Mouse (Mus musculus) hindbrain, embryonic 14.5 days (tissue): ENCODE data around the gene Zbtb9. TPM values are rescaled to one million over a fixed set of nuclear protein-coding genes. Genes with fewer than 3 reads are reported as not detected.
"Not testable (repeated sequence)": the region's sequence is repeated elsewhere in the genome, so short reads cannot be mapped to it uniquely, and the experiment has no call there.

Source experiments
- ATAC-seq: fragments of 200-750 bp; cut with Nextera tagmentation; 2 replicates; pipeline ENCODE4 v1.8.0; 2017; ENCODE audit warnings: moderate number of reproducible peaks, mild to moderate bottlenecking, moderate TSS enrichment, moderate library complexity; ENCODE audit not compliant: low FRiP score
- DNase-seq: peaks from one replicate; pipeline ENCODE4 v3.0.0-alpha.2; 2015; ENCODE audit warnings: low spot score
- H3K27ac ChIP-seq: fragments of 300-500 bp; sonication (generic); 2 replicates; pipeline ENCODE4 v1.5.1; 2014; ENCODE audit warnings: mild to moderate bottlenecking, moderate library complexity
- H3K27me3 ChIP-seq: fragments of 300-500 bp; sonication (generic); 2 replicates; pipeline ENCODE4 v1.6.1; 2014; ENCODE audit warnings: mild to moderate bottlenecking, low read length, mixed read lengths; ENCODE audit not compliant: control insufficient read depth, insufficient read depth
- H3K36me3 ChIP-seq: fragments of 300-500 bp; sonication (generic); replicated peaks from 2 replicates; pipeline ENCODE4 v1.6.1; 2014; ENCODE audit not compliant: control insufficient read depth, insufficient read depth
- H3K4me1 ChIP-seq: fragments of 300-500 bp; sonication (generic); replicated peaks from 2 replicates; pipeline ENCODE4 v1.6.1; 2014; ENCODE audit warnings: antibody characterized with exemption, low read length, mixed read lengths; ENCODE audit not compliant: control insufficient read depth, insufficient read depth
- H3K4me2 ChIP-seq: fragments of 300-500 bp; sonication (generic); replicated peaks from 2 replicates; pipeline ENCODE4 v1.6.1; 2014; ENCODE audit warnings: mild to moderate bottlenecking, moderate library complexity
- H3K4me3 ChIP-seq: fragments of 300-500 bp; sonication (generic); replicated peaks from 2 replicates; pipeline ENCODE4 v1.5.1; 2014; ENCODE audit warnings: mild to moderate bottlenecking, low read length
- H3K9ac ChIP-seq: fragments of 300-500 bp; sonication (generic); 2 replicates; pipeline ENCODE4 v1.6.1; 2014
- H3K9me3 ChIP-seq: fragments of 300-500 bp; sonication (generic); 2 replicates; pipeline ENCODE4 v1.6.1; 2016; ENCODE audit warnings: low read length; ENCODE audit not compliant: control insufficient read depth
- WGBS: fragments of 180-500 bp; shearing (Covaris S2); extraction: QIAGEN DNeasy Blood & Tissue Kit; methylation state at CpG from one replicate; pipeline ENCODE4 v1.1.7; 2014; 5-methylcytosine and 5-hydroxymethylcytosine counted together
- polyA plus RNA-seq: library from polyadenylated mRNA; unstranded; fragments of >200 nt; fragmentation: Nextera tagmentation; extraction: Ambion mirVana; gene quantifications from 2 replicates; pipeline ENCODE4 v1.2.1, GENCODE M21; 2014

The Zbtb9 gene
- polyA plus RNA-seq, result 9.7 and 11.1 TPM in 2 replicates

DNA sequence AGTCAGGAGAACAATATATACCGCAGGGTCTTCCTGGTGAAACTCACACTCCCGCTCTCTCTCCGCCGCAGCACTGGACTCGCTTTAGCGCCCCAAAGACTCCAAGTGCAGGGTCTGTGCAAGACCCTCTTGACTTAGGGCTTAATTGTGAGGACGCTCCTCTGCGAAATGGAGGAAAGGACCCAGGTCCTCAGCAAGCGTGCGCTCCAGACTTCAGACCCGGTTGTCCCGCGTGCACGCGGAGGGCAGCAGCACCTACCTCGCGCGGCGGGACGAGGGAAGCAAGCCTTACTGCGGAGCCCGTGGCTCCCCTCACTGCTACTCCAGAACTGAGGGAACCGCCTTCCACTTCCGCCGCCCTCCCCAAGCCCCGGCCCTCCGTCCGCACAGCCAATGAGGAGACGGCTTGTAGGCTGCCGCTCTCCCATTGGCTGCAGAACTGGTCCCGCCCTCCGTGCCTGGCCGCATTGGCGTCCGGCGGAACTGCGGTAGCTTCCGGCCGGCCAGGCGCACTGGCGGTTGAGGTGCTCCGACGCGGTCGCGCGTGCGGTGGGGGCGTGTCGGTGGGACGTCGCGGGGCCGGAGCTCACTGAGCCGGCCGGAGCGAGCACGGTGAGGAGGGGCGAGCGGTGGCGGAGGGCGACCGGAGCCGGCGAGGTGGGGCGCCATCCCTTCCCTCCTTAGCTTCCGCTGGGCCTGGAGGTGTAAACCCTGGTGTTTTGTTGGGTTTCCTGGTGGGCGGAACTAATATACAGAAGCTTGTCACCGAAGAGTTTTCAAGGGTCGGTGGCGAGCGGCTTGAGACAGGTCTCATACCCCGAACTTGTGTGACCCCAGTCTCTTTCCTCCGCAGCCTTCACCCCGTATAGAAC, at the start of gene Zbtb9:
TSS of gene Zbtb9 (plus strand) at position 465 of the 872 bp plus-strand sequence.
- Histone ChIP-seq H3K9me3 (no peaks in the 10 kb centered on the region), H3K4me1 (peaks cover 38% of the 10 kb centered on the region), H3K27ac (peak within 1 kb of the TSS; percentile 79), H3K4me2 (peak within 1 kb of the TSS; percentile 96), H3K27me3 (no peaks in the 10 kb centered on the region), H3K9ac (peak within 1 kb of the TSS; percentile 79), H3K4me3 (peak within 1 kb of the TSS; percentile 92), H3K36me3 (peaks cover 50% of the 10 kb centered on the region)
- peak; percentile 98 for ATAC-seq
- under 1% methylated on average over 72 of the region's 75 CpGs for WGBS
- peak; percentile 95 for DNase-seq

DNA sequence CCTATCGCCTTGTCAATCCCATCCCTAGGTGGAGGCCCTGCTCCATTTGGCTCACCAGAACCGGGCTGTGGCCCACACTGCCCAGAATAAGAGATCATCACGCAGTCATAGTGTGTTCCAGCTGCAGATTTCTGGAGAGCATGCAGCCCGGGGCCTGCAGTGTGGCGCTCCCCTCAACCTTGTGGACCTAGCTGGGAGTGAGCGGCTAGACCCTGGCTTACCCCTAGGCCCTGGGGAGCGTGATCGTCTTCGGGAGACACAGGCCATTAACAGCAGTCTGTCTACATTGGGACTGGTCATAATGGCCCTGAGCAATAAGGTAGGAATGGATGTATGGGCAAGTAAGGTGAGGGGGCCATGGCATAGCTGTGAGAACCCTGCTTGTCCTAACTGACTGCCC, 47.6 kb upstream of the Zbtb9 start:
- H3K4me1 ChIP-seq, ATAC-seq: not testable (repeated sequence)
- WGBS, result 91% methylated on average over 9 of the region's 9 CpGs

DNA sequence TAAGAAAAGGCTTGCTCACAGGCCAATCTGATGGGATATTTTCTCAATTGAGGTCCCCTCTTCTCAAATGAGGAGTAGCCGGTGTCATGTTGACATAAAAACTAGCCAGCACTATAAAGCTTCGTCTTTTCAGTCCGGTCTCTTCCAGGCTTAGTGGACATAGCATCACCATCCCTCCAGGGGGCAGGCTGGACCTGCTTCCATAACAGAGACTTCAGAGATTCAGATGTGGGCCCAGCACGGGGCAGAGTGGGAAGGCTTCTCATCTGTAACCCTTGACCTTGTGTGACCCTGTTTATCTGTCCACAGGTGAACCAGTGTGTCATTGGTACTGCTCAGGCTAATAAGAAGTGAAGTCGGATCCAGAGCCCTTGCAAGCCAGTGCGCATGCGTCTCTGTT, 41.2 kb upstream of the Zbtb9 start:
- not testable (repeated sequence) for H3K27me3 ChIP-seq, ATAC-seq, H3K4me2 ChIP-seq, H3K9ac ChIP-seq, H3K27ac ChIP-seq, DNase-seq, H3K9me3 ChIP-seq, H3K4me3 ChIP-seq
- Histone ChIP-seq H3K4me1 (peaks cover 13% of the 10 kb centered on the region), H3K36me3 (peaks cover 19% of the 10 kb centered on the region)
- 70% methylated on average over 7 of the region's 7 CpGs for WGBS

More for the DNA sequence above, 47.6 kb upstream of the Zbtb9 start:
- not testable (repeated sequence) for DNase-seq, H3K27ac ChIP-seq, H3K4me3 ChIP-seq, H3K27me3 ChIP-seq, H3K4me2 ChIP-seq, H3K9me3 ChIP-seq, H3K9ac ChIP-seq, H3K36me3 ChIP-seq

DNA sequence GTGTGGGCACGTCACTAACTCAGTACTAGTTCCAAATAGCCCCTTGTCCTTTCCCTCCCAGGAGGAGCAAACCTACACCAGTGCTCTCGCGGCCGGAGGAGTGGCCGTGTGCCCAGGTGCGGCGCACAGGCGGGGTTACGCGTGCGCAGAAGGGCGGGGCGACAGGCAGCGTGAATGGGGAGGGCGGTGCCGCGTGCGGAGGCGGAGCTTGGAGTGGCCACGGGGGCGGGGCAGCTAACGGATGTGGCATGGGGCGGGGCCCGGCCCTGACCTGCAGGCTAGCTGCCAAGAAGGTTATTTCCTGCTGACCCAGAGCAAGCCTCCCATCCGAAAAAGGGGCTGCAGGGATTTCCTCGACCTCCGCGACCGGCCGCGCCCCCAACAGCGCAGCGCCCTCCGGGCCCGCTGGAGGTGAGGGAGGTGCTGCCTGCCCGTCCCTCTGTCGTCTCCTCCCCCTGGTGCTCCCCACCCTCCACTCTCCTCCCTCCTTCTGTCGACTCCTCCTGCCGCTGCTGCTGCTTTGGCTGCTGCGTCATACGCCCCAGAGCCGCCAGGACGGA, 40.0 kb upstream of the Zbtb9 start, which contains the start of gene Phf1:
TSS of gene Phf1 (plus strand) at position 214 of the 560 bp plus-strand sequence.
- ATAC-seq (peak; percentile 87), DNase-seq (peak; percentile 89)
- under 1% methylated on average over 41 of the region's 43 CpGs for WGBS

GRCm38 (mm10) chr17:26933419-26933818, 39.5 kb upstream of the Zbtb9 start:
- Histone ChIP-seq H3K36me3 (peaks cover 27% of the 10 kb centered on the region), H3K27me3 (no peaks in the 10 kb centered on the region), H3K9me3 (no peaks in the 10 kb centered on the region), H3K4me3 (peak overlapping the region; percentile 79), H3K9ac (peak overlapping the region; percentile 87), H3K4me2 (peak overlapping the region; percentile 94), H3K4me1 (peaks cover 17% of the 10 kb centered on the region), H3K27ac (peak overlapping the region; percentile 88)
- WGBS, result 8% methylated on average over 13 of the region's 13 CpGs
- DNase-seq (no peak), ATAC-seq (peak; percentile 15; the same call in 1 of the 2 replicates)

More for the DNA sequence above, 40.0 kb upstream of the Zbtb9 start, which contains the start of gene Phf1:
- Histone ChIP-seq H3K4me2 (peak within 1 kb of the TSS; percentile 94), H3K36me3 (peaks cover 27% of the 10 kb centered on the region), H3K27me3 (no peaks in the 10 kb centered on the region), H3K9ac (peak within 1 kb of the TSS; percentile 87), H3K4me1 (peaks cover 13% of the 10 kb centered on the region), H3K4me3 (peak within 1 kb of the TSS; percentile 79), H3K9me3 (no peaks in the 10 kb centered on the region), H3K27ac (peak within 1 kb of the TSS; percentile 88)

GRCm38 (mm10) chr17:26933885-26934827, 38.8 kb upstream of the Zbtb9 start:
- Histone ChIP-seq H3K27ac (no peak overlapping the region), H3K4me3 (peak overlapping the region; percentile 79), H3K27me3 (no peaks in the 10 kb centered on the region), H3K4me1 (peaks cover 22% of the 10 kb centered on the region), H3K9me3 (no peaks in the 10 kb centered on the region), H3K9ac (peak overlapping the region; percentile 87), H3K4me2 (peak overlapping the region; percentile 94), H3K36me3 (peaks cover 27% of the 10 kb centered on the region)
- 86% methylated on average over 16 of the region's 16 CpGs for WGBS
- ATAC-seq (no peak), DNase-seq (no peak)

DNA sequence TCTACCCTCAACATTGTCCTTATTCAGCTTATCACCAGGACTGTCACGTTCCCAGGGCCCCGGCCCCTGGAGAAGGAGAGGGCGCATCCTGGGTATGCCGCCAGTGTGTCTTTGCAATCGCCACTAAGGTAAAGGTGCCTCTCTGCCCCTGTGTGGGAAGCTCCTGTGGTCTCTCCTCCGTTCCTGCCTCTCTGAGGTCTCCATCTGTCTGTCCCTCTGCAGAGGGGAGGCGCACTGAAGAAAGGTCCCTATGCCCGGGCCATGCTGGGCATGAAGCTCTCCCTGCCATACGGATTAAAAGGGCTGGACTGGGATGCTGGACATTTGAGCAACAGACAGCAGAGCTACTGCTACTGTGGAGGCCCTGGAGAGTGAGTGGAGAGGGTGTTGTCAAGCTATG, 37.9 kb upstream of the Zbtb9 start:
- DNase-seq, result no peak
- Histone ChIP-seq H3K27ac (no peak overlapping the region), H3K4me1 (peaks cover 25% of the 10 kb centered on the region), H3K36me3 (peaks cover 27% of the 10 kb centered on the region), H3K4me3 (no peak overlapping the region), H3K9me3 (no peaks in the 10 kb centered on the region), H3K27me3 (no peaks in the 10 kb centered on the region), H3K9ac (no peak overlapping the region), H3K4me2 (no peak overlapping the region)
- no peak for ATAC-seq
- 96% methylated on average over 9 of the region's 9 CpGs for WGBS

GRCm38 (mm10) chr17:26936453-26936852, 36.5 kb upstream of the Zbtb9 start:
- WGBS, result 86% methylated on average over 12 of the region's 12 CpGs
- peaks cover 35% of the 10 kb centered on the region for H3K4me1 ChIP-seq
- no peaks in the 10 kb centered on the region for H3K27me3 ChIP-seq
- no peak overlapping the region for H3K4me3 ChIP-seq
- DNase-seq, result no peak
- no peaks in the 10 kb centered on the region for H3K9me3 ChIP-seq
- no peak for ATAC-seq
- no peak overlapping the region for H3K4me2 ChIP-seq
- H3K36me3 ChIP-seq, result peaks cover 27% of the 10 kb centered on the region
- H3K9ac ChIP-seq, result no peak overlapping the region
- H3K27ac ChIP-seq, result no peak overlapping the region
